Mouse (Mus musculus): ENCODE results near the gene Pheta2. TPM values are rescaled to one million over a fixed set of nuclear protein-coding genes. Genes with fewer than 3 reads are reported as not detected.

The Pheta2 gene
- polyA plus RNA-seq, 1 experiment = 0.45 TPM

GRCm38 (mm10) chr15:82347852-82348251 is 9.1 kb downstream of the Pheta2 start:
- no peak for DNase-seq

GRCm38 (mm10) chr15:82348258-82348998 is 9.7 kb downstream of the Pheta2 start:
- no peak overlapping the region for H3K27ac ChIP-seq (ENCODE audit: insufficient read depth, low read depth, low read length)
- H3K4me1 ChIP-seq (ENCODE audit: control insufficient read depth, insufficient read depth, low read length) = peaks cover 40% of the 10 kb centered on the region
- peaks cover 3% of the 10 kb centered on the region; the same call in 1 of the 2 replicates for H3K36me3 ChIP-seq (ENCODE audit: control insufficient read depth, insufficient read depth, low read length)
- DNase-seq = no peak
- H3K4me3 ChIP-seq (ENCODE audit: insufficient read depth, low read depth, low read length) = no peak overlapping the region
- TF ChIP-seq CTCF (conservative IDR thresholded peaks at IDR 0.05; ENCODE audit: insufficient read depth, insufficient read length, low read depth, low read length) = no peak
- no peak for TF ChIP-seq POLR2A (IDR thresholded peaks at IDR 0.05; ENCODE audit: low read depth, low read length)
- WGBS = 71% methylated on average over 8 of the region's 8 CpGs
- H3K27me3 ChIP-seq (replicated peaks; ENCODE audit: control insufficient read depth, insufficient read depth, low read length) = no peaks in the 10 kb centered on the region

More at GRCm38 (mm10) chr15:82347852-82348251, 9.1 kb downstream of the Pheta2 start:
- Histone ChIP-seq H3K36me3 (ENCODE audit: control insufficient read depth, insufficient read depth, low read length) (peaks cover 3% of the 10 kb centered on the region; the same call in 1 of the 2 replicates), H3K27ac (ENCODE audit: insufficient read depth, low read depth, low read length) (no peak overlapping the region), H3K4me1 (ENCODE audit: control insufficient read depth, insufficient read depth, low read length) (peaks cover 41% of the 10 kb centered on the region), H3K27me3 (replicated peaks; ENCODE audit: control insufficient read depth, insufficient read depth, low read length) (no peaks in the 10 kb centered on the region), H3K4me3 (ENCODE audit: insufficient read depth, low read depth, low read length) (no peak overlapping the region)
- TF ChIP-seq CTCF (conservative IDR thresholded peaks at IDR 0.05; ENCODE audit: insufficient read depth, insufficient read length, low read depth, low read length) = no peak
- TF ChIP-seq POLR2A (IDR thresholded peaks at IDR 0.05; ENCODE audit: low read depth, low read length) = no peak
- 90% methylated on average over 12 of the region's 12 CpGs for WGBS

GRCm38 (mm10) chr15:82348999-82349341 is 10.2 kb downstream of the Pheta2 start:
- H3K4me3 ChIP-seq (ENCODE audit: insufficient read depth, low read depth, low read length) = no peak overlapping the region
- WGBS = 42% methylated on average over 2 of the region's 2 CpGs
- H3K27ac ChIP-seq (ENCODE audit: insufficient read depth, low read depth, low read length) = no peak overlapping the region
- TF ChIP-seq CTCF (conservative IDR thresholded peaks at IDR 0.05; ENCODE audit: insufficient read depth, insufficient read length, low read depth, low read length) (no peak), POLR2A (IDR thresholded peaks at IDR 0.05; ENCODE audit: low read depth, low read length) (no peak)
- peaks cover 3% of the 10 kb centered on the region; the same call in 1 of the 2 replicates for H3K36me3 ChIP-seq (ENCODE audit: control insufficient read depth, insufficient read depth, low read length)
- DNase-seq = peak; percentile 62
- peaks cover 35% of the 10 kb centered on the region for H3K4me1 ChIP-seq (ENCODE audit: control insufficient read depth, insufficient read depth, low read length)
- no peaks in the 10 kb centered on the region for H3K27me3 ChIP-seq (replicated peaks; ENCODE audit: control insufficient read depth, insufficient read depth, low read length)

GRCm38 (mm10) chr15:82350349-82350748 is 11.6 kb downstream of the Pheta2 start:
- TF ChIP-seq POLR2A (IDR thresholded peaks at IDR 0.05; ENCODE audit: low read depth, low read length) = no peak
- TF ChIP-seq CTCF (conservative IDR thresholded peaks at IDR 0.05; ENCODE audit: insufficient read depth, insufficient read length, low read depth, low read length) = peak; percentile 22; the same call in 1 of the 2 replicates
- 71% methylated on average over 4 of the region's 4 CpGs for WGBS
- Histone ChIP-seq H3K4me3 (ENCODE audit: insufficient read depth, low read depth, low read length) (no peak overlapping the region), H3K27me3 (replicated peaks; ENCODE audit: control insufficient read depth, insufficient read depth, low read length) (no peaks in the 10 kb centered on the region), H3K36me3 (ENCODE audit: control insufficient read depth, insufficient read depth, low read length) (peaks cover 3% of the 10 kb centered on the region; the same call in 1 of the 2 replicates), H3K27ac (ENCODE audit: insufficient read depth, low read depth, low read length) (no peak overlapping the region), H3K4me1 (ENCODE audit: control insufficient read depth, insufficient read depth, low read length) (peaks cover 31% of the 10 kb centered on the region)
- DNase-seq = no peak

- Histone ChIP-seq H3K27ac (ENCODE audit: insufficient read depth, low read depth, low read length) (no peak overlapping the region), H3K27me3 (replicated peaks; ENCODE audit: control insufficient read depth, insufficient read depth, low read length) (no peaks in the 10 kb centered on the region), H3K4me1 (ENCODE audit: control insufficient read depth, insufficient read depth, low read length) (peaks cover 31% of the 10 kb centered on the region), H3K36me3 (ENCODE audit: control insufficient read depth, insufficient read depth, low read length) (peaks cover 3% of the 10 kb centered on the region; the same call in 1 of the 2 replicates), H3K4me3 (ENCODE audit: insufficient read depth, low read depth, low read length) (no peak overlapping the region)
- DNase-seq = no peak
- TF ChIP-seq POLR2A (IDR thresholded peaks at IDR 0.05; ENCODE audit: low read depth, low read length) (no peak), CTCF (conservative IDR thresholded peaks at IDR 0.05; ENCODE audit: insufficient read depth, insufficient read length, low read depth, low read length) (no peak)
- 62% methylated on average over 3 of the region's 3 CpGs for WGBS
Observed at GRCm38 (mm10) chr15:82351480-82351879, 12.7 kb downstream of the Pheta2 start.

- H3K4me1 ChIP-seq (ENCODE audit: control insufficient read depth, insufficient read depth, low read length) = peaks cover 28% of the 10 kb centered on the region
- H3K36me3 ChIP-seq (ENCODE audit: control insufficient read depth, insufficient read depth, low read length) = peaks cover 3% of the 10 kb centered on the region; the same call in 1 of the 2 replicates
- peak overlapping the region; percentile 97 for H3K27ac ChIP-seq (ENCODE audit: insufficient read depth, low read depth, low read length)
- H3K27me3 ChIP-seq (replicated peaks; ENCODE audit: control insufficient read depth, insufficient read depth, low read length) = no peaks in the 10 kb centered on the region
- peak; percentile 42 for DNase-seq
- peak overlapping the region; percentile 94 for H3K4me3 ChIP-seq (ENCODE audit: insufficient read depth, low read depth, low read length)
- 7% methylated on average over 14 of the region's 14 CpGs for WGBS
- TF ChIP-seq POLR2A (IDR thresholded peaks at IDR 0.05; ENCODE audit: low read depth, low read length) = no peak
- TF ChIP-seq CTCF (conservative IDR thresholded peaks at IDR 0.05; ENCODE audit: insufficient read depth, insufficient read length, low read depth, low read length) = no peak
Observed at GRCm38 (mm10) chr15:82353078-82353744, 14.5 kb downstream of the Pheta2 start.

GRCm38 (mm10) chr15:82353745-82354113 is 15.0 kb downstream of the Pheta2 start:
- under 1% methylated on average over 23 of the region's 23 CpGs for WGBS
- Histone ChIP-seq H3K36me3 (ENCODE audit: control insufficient read depth, insufficient read depth, low read length) (peaks cover 3% of the 10 kb centered on the region; the same call in 1 of the 2 replicates), H3K4me1 (ENCODE audit: control insufficient read depth, insufficient read depth, low read length) (peaks cover 25% of the 10 kb centered on the region), H3K4me3 (ENCODE audit: insufficient read depth, low read depth, low read length) (peak overlapping the region; percentile 94), H3K27me3 (replicated peaks; ENCODE audit: control insufficient read depth, insufficient read depth, low read length) (no peaks in the 10 kb centered on the region), H3K27ac (ENCODE audit: insufficient read depth, low read depth, low read length) (peak overlapping the region; percentile 97)
- DNase-seq = no peak
- no peak for TF ChIP-seq POLR2A (IDR thresholded peaks at IDR 0.05; ENCODE audit: low read depth, low read length)
